22 mouse cellular contexts compared by ENCODE assay signal in the genomic region with DNA sequence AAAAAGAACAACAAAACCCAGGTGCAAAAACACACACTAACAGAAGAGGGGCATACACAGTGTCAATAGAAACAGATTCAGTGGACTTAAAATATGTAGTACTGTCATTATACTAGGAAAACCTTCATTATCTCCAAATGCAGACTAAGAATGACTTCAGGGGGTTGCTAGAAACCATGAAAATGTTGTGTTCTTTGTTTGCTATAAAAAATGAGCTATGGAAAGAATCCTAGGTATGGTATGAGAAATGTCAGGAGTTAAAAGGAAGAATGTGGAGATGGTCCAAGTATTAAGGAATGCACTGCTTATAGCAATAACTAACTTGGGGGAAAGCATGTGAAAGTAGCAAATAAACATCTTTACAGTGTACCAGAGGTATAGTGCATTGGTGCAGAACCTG.
DNase-seq lines count a peak whose midpoint lies in the region; ATAC-seq and TF ChIP-seq lines count a peak whose summit lies in the region.
"Had no signal": no experiment of that assay in that cellular context is flagged by ENCODE, and none has a peak within 500 bp of the region (broad histone marks: within the 10 kb centered on the region; RNA-seq: fewer than 3 reads in every experiment).

No protein-coding gene starts in this region.

- TF ChIP-seq CTCF in Patski (IDR thresholded peaks at IDR 0.05): no peak

- H3K27me3 ChIP-seq in limb, embryonic 14.5 days (ENCODE audit: control insufficient read depth, insufficient read depth, low read length): no peaks in the 10 kb centered on the region
- H3K27me3 ChIP-seq in limb, embryonic 10.5 days (ENCODE audit: low read depth, poor library complexity, severe bottlenecking): no peaks in the 10 kb centered on the region
- H3K27me3 ChIP-seq in Patski: no peaks in the 10 kb centered on the region
- H3K27me3 ChIP-seq: CH12.LX had no signal

- no peak overlapping the region for H3K27ac ChIP-seq in limb, embryonic 14.5 days (replicated peaks; ENCODE audit: low read depth, low read length)
- no peak overlapping the region for H3K27ac ChIP-seq in limb, embryonic 10.5 days

- POLR2A ChIA-PET in Patski (lab: Charles Lee): no interaction called here

- H3K4me2 ChIP-seq in limb, embryonic 14.5 days (replicated peaks; ENCODE audit: low read depth, low read length, severe bottlenecking): no peak overlapping the region

- no peak for ATAC-seq in limb, embryonic 14.5 days (ENCODE audit: low FRiP score, low read depth)
- ATAC-seq in Patski: peak; percentile 69
- ATAC-seq: activated CD4-positive, CD25-positive, alpha-beta regulatory T cell, adult 4 months; CD4-positive, CD25-positive, alpha-beta regulatory T cell, adult 4 months had no signal

- CTCF ChIA-PET in Patski (lab: Charles Lee): no interaction called here

- H3K9ac ChIP-seq in limb, embryonic 14.5 days (ENCODE audit: low read depth, low read length, severe bottlenecking): no peak overlapping the region

- in situ Hi-C loops in Patski (cut with MboI; ENCODE audit: low pct_unique_long_range_greater_than_20kb): no loop called here

- no peaks in the 10 kb centered on the region for H3K36me3 ChIP-seq in limb, embryonic 14.5 days (ENCODE audit: control insufficient read depth, insufficient read depth, low read length)
- no peaks in the 10 kb centered on the region for H3K36me3 ChIP-seq in limb, embryonic 10.5 days
- H3K36me3 ChIP-seq: G1E had no signal

- no peak for TF ChIP-seq POLR2A in limb, embryonic 14.5 days (IDR thresholded peaks at IDR 0.05; ENCODE audit: borderline replicate concordance, extremely low read depth, insufficient read depth, insufficient read length)

- H3K4me1 ChIP-seq in limb, embryonic 14.5 days (ENCODE audit: control insufficient read depth, insufficient read depth, low read length): no peaks in the 10 kb centered on the region
- no peaks in the 10 kb centered on the region for H3K4me1 ChIP-seq in limb, embryonic 10.5 days

- DNase-seq in limb, embryonic 14.5 days (ENCODE audit: low spot score): peak; percentile 8
- DNase-seq in limb, embryonic 10.5 days (ENCODE audit: low spot score): no peak
- DNase-seq in Muller cell, postnatal 12 days (ENCODE audit: inconsistent ontology term): peak; percentile 71
- no peak for DNase-seq in Patski (ENCODE audit: low read depth, low spot score)
- no peak for DNase-seq in right cerebral cortex, postnatal 14 days
- no peak for DNase-seq in layer of hippocampus, adult 9-10 months (ENCODE audit: low spot score)
- DNase-seq: adrenal gland, adult 2 months; adrenal gland, adult 8-10 months; adrenal gland, postnatal 10 days; adrenal gland, postnatal 14 days; adrenal gland, postnatal 25 days; adrenal gland, postnatal 36 days; B cell, adult 2 months; cerebellum, adult 11 months; cerebellum, adult 11-12 months; cerebellum, adult 18-20 months; cerebellum, adult 2 months; cerebellum, adult 8-10 months had no signal

- H3K4me3 ChIP-seq in limb, embryonic 14.5 days (replicated peaks; ENCODE audit: low read length): no peak overlapping the region
- no peak overlapping the region for H3K4me3 ChIP-seq in limb, embryonic 10.5 days

- no peaks in the 10 kb centered on the region for H3K9me3 ChIP-seq in limb, embryonic 14.5 days (ENCODE audit: control insufficient read depth, low read length)
- H3K9me3 ChIP-seq in limb, embryonic 10.5 days (replicated peaks): no peaks in the 10 kb centered on the region

Comparison
In these comparisons a context has a peak if more than half of its experiments do, and no peak if none do; other contexts are left out.
1. DNase-seq: peak in limb, embryonic 14.5 days (single experiment) and Muller cell, postnatal 12 days (single experiment); none in limb, embryonic 10.5 days (single experiment), Patski (single experiment), right cerebral cortex, postnatal 14 days (single experiment) and layer of hippocampus, adult 9-10 months (single experiment).